Mouse (Mus musculus) gastrocnemius, adult 2 months (tissue): Measurements from ENCODE around the gene Rasd1. TPM values are rescaled to one million over a fixed set of nuclear protein-coding genes. Genes with fewer than 3 reads are reported as not detected.

Experiments
- DNase-seq: peaks from one replicate; pipeline ENCODE4 v3.0.0; 2022
- H3K27ac ChIP-seq: fragments of 200-600 bp; 2 replicates; pipeline ENCODE4 v1.8.1; 2022; ENCODE audit warnings: mild to moderate bottlenecking
- H3K4me3 ChIP-seq: fragments of 200-600 bp; 2 replicates; pipeline ENCODE4 v1.8.1; 2022; ENCODE audit warnings: mild to moderate bottlenecking, moderate library complexity
- CTCF ChIP-seq: fragments of 200-600 bp; IDR thresholded peaks from 2 replicates; pipeline ENCODE4 v1.8.1; 2022; ENCODE audit warnings: antibody characterized with exemption, mild to moderate bottlenecking, moderate library complexity
- intact Hi-C: fragments of 180-260 bp; cut with DNase I; formaldehyde crosslinking; loops from one replicate; pipeline ENCODE4 v1.15.1; 2025
- total RNA-seq, 2 experiments: library from RNA; stranded (reverse); gene quantifications; 2 replicates each; pipeline ENCODE4 v1.2.3; 2021

Rasd1 gene
- total RNA-seq, 2 experiments from 2014 or later, result 0.74 to 6.3 TPM

DNA sequence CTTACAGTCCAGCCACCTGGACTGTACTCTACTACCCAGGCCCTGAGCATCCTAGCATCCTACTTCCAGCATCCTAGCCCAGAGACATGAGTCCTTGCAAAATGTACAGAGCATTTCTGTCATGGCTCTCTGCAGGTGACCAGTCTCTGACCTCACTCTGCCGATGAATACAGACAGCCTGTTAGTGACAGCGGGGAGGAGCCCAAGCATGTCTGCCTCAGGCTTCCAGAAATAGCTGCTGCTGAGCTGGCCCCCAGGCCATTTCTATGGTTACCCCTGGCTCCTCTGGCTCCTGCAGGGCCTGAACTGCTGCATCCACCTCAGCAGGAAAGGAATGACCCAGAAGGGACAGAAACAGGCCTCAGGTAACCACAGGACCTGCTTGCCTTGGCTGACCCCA is 6.9 kb upstream of the Rasd1 start:
- peak; percentile 38 for DNase-seq
- H3K4me3 ChIP-seq, result no peak overlapping the region
- intact Hi-C loops, result no loop called here
- H3K27ac ChIP-seq, result no peak overlapping the region
- TF ChIP-seq CTCF, result no peak

DNA sequence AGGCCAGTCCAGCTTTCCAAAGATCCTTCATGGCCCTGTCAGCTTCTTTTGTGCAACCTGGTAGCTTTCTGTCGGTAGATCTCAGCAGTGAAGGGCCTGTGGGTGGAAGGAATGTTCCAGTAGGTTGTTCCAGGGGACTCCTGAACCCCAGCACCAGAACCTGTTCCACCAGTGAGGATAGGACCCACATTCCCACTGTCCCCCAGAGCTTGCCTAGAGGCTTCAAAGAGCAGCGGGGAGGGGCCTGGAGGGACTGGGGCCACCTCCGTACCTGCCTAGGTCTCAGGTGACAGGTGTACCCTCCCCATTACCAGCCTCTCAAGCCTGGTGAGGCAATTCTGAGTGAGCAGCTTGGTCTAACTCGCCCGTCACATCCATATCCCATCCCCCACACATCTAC is 6.0 kb upstream of the Rasd1 start:
- Histone ChIP-seq H3K27ac (no peak overlapping the region), H3K4me3 (no peak overlapping the region)
- DNase-seq, result no peak
- intact Hi-C loops, result no loop called here
- no peak for TF ChIP-seq CTCF

DNA sequence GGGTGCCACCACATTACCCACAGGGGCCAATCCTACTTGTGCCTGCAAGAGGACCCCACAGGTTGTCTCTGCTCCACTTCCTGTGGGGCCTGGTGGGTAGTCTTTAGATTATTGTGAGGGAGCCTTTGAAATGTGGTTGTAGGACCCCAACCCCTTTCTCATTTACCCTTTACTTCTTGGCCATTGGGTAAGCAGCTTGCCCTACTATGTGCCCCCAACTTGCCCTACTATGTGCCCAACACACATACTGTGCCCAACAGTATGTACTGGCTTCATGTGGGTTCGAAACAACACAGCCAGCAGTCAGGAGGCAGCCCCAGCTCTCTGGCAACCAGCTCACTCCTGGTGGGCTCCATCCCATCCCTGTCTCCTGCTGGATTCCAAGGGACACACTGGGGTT is 3.0 kb upstream of the Rasd1 start:
- intact Hi-C loops, result no loop called here
- Histone ChIP-seq H3K27ac (no peak overlapping the region), H3K4me3 (no peak overlapping the region)
- TF ChIP-seq CTCF, result no peak
- no peak for DNase-seq

DNA sequence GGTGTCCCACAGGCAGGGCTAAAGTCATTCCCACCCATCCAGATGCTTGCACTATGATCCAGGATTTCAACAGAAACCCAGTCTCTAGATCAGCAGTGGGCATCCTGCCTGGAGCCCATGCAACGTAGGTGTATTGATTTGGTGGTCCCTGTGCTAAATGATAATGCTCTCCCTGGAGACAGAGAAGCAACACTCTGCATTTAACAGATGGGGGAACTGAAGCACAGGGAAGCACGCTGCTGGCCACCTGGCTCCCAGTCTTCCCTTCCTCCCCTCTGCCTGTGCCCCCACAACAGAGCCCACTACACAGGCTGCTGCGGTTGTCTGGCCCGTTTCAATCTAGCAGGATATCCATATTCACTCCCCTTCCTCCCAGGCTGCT is 1.3 kb upstream of the Rasd1 start:
- Histone ChIP-seq H3K27ac (no peak overlapping the region), H3K4me3 (no peak overlapping the region)
- TF ChIP-seq CTCF, result no peak
- DNase-seq, result no peak
- intact Hi-C loops, result no loop called here

DNA sequence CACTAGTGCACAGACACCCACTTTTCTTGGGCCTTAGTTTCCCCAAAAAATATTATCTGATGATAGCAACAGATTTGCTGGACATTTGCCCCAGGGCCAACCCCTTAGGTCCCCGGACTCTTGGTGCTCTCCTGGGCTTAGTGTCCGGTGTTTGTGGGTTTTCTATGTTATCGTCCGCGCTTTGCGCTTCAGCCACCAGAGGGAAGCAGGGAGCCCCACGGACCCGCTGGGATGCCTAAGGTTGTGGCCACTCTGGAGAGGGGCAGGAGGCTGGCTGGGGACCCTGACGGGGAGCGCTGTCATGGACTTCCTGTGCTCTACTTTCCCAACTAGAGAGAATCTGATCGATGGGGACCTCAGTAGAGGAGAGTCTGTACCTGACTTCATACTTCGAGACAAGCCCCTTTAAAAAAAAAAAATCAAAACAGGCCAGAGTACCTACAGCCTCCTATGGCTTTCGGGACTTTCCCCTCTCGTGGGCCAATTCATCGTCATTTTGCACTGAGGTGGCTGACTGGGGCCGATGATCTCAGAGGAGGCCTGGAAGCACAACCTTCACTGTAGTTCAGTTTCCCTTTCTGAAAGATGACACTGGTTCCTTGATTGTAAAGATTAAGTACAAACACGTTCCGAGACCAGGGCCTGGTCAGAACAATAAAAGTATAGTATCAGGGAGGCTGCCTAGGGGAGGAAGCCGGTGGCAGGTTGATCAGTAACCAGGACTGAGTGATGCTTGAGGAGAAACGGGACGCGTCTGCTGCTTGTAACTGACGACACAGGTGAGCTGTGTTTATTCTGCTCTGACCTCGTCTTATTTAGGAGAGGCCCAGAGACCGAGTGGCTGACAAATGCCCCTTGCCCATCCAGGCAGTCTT is 720 bp upstream of the Rasd1 start:
- Histone ChIP-seq H3K27ac (peak overlapping the region; percentile 90), H3K4me3 (peak overlapping the region; percentile 80)
- intact Hi-C loops, result loop anchor here (1.0 to 2.0 kb wide), 3 partner anchors 62 to 111 kb away; no protein-coding TSS in a partner anchor
- peak; percentile 82 for DNase-seq
- TF ChIP-seq CTCF, result no peak; the same call in none of the 2 replicates

DNA sequence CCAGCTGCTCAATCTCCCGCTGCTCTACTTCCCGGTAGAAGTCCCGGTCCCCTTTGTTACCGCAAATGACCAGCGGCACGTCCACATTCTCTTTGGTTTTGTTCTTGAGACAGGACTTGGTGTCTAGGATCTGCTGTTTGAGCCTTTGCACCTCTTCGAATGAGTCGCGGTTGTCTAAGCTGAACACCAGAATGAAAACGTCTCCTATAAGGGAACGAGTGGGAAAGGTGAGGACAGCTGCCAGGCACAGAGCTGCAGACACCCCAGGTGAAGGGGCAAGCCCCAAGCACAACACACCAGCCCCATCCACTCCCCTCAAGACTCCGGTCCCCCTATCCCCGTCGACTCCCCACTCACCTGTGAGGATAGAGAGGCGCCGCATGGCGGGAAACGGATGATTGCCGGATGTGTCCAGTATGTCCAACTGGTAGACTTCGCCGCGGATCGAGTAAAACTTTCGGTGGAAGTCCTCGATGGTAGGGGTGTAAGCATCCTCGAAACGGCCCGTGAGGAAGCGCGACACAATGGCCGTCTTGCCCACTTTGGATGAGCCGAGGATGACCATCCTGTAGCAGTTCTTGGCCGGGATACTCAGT is 483 bp downstream of the Rasd1 start:
- peak; percentile 42 for DNase-seq
- peak overlapping the region; percentile 90 for H3K27ac ChIP-seq
- intact Hi-C loops, result loop anchor here (2.0 kb wide), 1 partner anchor 83 kb away; no protein-coding TSS in a partner anchor
- no peak for TF ChIP-seq CTCF
- H3K4me3 ChIP-seq, result peak overlapping the region; percentile 80

DNA sequence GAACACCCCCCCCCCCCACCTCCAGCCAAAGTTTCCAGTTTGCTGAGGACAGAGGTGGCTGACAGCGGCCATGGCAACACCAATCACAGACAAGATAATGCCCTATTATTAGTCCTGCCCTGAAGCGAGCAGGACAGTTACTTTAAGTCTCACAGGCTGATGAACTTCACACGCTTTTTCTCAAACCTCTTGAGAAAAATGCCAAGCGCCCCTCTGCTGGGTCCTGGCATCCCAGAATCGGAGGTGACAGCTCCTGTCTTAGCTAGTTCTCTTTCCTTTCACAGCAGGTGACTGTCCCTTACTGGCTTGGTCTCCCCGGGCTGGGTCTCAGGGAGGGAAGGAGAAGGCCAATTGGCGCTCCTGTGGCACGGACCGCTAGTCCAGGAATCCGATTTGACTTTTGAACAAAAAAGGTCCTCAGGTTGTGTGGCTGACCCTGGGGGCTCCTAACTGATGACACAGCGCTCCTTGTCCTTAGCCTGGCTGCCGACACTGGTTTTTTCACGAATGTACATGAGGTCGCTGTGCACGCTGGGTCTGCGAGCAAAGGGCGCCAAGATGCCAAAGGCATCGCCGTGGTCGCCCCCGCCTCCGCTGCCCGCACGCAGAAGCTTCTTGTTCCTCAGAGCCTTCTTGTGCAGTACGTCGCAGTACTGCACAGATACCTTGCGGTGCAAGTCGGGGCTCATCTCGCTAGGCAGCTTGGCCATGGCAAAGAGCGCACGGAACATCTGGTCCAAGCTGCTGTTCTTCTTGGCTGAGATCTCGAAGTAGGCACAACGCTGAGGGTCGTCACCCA is 1.2 kb downstream of the Rasd1 start:
- intact Hi-C loops, result loop anchor here (2.0 kb wide), 1 partner anchor 83 kb away; no protein-coding TSS in a partner anchor
- Histone ChIP-seq H3K27ac (peak overlapping the region; percentile 90; the same call in 1 of the 2 replicates), H3K4me3 (peak overlapping the region; percentile 80)
- no peak for TF ChIP-seq CTCF
- no peak for DNase-seq

DNA sequence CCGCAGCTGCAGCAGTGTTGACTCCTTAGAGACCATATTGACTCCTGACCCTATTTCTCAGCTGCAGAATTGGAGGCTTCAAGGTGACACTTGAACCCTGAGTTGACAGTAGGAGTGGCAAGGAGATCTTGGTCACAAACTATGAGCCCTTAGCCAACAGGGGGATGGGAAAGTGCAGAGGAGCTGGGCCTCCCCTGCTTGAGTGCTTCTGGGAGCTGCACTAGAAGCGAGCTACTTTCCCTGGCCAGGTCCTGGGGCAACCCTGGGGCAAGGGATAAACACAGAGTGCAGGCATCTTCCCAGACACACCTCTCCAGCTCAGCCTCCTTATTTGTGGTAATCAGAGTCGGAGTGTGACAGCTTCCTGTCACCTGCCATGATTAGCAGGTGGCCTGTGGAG is 2.2 kb downstream of the Rasd1 start:
- Histone ChIP-seq H3K4me3 (peak overlapping the region; percentile 80), H3K27ac (no peak overlapping the region)
- no peak for TF ChIP-seq CTCF
- intact Hi-C loops, result no loop called here
- no peak for DNase-seq

DNA sequence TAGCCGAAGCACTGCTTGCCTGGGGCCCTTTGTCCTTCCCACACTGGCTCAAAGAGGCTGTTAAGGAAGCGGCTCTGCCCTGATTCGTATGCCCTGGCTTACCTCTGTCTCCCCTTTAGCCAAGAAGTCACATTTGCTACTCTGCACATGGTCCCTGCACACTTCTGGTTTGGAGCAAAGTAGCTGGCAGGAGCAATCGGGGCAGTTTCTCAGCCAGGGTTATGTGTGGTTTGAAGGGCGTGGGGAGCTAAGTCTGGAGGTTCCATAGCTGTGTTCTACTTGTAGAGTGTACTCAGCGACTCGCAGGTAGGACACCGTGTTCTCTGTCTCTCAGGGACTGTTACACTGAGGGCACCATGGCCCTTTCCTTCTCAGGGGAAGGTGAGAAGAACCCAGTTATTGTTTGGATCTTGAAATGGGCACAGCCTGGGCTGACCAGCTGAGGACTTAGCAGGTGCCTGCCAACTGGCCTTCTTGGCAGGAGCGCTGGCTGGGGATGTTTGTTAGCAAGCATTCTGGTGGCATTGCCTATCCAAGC is 3.3 kb downstream of the Rasd1 start:
- intact Hi-C loops, result no loop called here
- H3K4me3 ChIP-seq, result no peak overlapping the region
- no peak overlapping the region for H3K27ac ChIP-seq
- TF ChIP-seq CTCF, result no peak
- DNase-seq, result no peak

DNA sequence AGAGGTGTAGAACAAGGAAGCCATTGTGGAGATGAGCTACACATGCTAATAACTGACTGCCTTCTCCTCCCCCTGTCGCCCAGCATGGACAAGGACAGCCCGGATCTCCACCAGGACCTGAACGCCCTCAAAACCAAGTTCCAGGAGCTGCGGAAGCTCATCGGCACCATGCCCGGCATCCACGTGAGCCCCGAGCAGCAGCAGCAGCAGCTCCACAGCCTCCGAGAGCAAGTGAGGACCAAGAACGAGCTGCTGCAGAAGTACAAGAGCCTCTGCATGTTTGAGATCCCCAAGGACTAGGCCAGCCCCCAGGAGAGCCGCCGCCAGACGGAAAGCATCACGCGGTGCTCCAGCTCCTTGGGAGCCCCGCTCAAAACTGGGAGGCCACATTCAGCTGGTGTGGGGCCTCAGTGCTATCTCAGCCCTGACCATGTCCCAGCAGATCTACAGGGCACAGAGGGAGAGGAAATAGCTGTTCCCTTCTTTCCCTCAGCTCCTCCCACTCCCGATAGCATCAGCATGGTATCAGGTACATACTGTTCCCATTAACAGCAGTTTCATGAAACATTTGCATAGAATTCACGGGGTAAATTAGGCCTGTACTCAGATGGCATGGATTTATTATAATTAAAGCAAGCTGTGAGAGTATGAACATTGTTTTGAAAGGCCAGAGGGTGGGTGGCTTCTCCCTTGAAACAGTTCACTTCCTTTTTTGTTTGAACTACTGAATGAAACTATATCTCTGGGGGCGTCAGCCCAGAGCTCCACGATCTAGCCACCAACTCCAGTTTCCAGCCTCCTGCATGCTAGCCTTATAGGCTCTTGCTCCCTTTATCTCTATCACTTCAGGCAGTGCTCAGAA is 4.0 kb downstream of the Rasd1 start:
- no peak overlapping the region for H3K27ac ChIP-seq

DNA sequence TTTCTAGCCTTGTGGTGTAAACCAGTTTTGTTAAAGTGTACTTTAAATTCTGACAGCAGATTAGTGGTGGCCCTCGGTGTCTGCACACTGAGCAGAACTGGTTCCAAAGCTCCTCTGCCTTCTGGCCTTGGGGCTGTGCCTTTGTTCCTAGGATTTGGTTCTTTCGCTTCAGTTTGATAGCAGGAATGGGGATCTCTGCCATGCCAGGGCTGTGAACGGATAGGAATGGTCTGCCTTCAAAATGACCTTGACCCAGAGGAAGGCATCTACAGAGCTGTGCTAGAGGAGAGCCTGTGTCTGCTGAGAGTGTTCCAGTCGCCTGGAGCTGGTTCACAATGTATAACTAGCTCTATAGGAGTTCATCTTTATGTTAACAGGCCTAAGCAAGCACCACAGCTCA is 5.3 kb downstream of the Rasd1 start:
- Histone ChIP-seq H3K27ac (no peak overlapping the region), H3K4me3 (no peak overlapping the region)
- DNase-seq, result no peak
- intact Hi-C loops, result no loop called here
- no peak for TF ChIP-seq CTCF

More for the DNA sequence above, 4.0 kb downstream of the Rasd1 start:
- intact Hi-C loops, result no loop called here
- no peak for TF ChIP-seq CTCF
- no peak overlapping the region for H3K4me3 ChIP-seq
- no peak for DNase-seq

DNA sequence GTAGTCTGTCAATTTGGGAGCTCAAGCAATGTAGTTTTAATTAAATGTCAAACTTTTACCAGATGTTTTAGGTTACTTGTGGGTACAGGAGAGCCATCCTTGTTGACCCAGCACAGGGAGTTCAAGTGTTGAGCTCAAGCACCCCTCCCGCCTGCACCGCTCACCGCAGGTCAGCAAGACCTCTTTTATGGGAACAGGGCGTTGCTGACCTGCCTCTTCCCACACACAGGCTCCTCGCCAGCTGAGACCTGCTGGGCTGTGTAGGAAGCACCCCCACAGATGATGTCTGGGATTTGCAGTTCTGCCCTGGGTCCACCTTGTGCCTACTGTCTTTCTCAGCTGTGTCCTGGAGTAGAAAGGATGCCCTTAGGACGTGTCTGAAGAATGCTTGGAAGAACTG is 8.0 kb downstream of the Rasd1 start:
- Histone ChIP-seq H3K27ac (no peak overlapping the region), H3K4me3 (no peak overlapping the region)
- no peak for TF ChIP-seq CTCF
- no peak for DNase-seq
- intact Hi-C loops, result no loop called here
